Mouse (Mus musculus) G1E (cell line): ENCODE data around the gene Rpgrip1.

ENCODE experiments used
- CTCF ChIP-seq: IDR thresholded peaks from 2 replicates; pipeline ENCODE4 v1.5.1; 2012; ENCODE audit warnings: low read depth, low read length, inconsistent platforms, mixed read lengths
- POLR2AphosphoS5 ChIP-seq: IDR thresholded peaks from 2 replicates; pipeline ENCODE4 v1.6.1; 2012; ENCODE audit warnings: low read depth, low read length, inconsistent platforms; ENCODE audit not compliant: insufficient replicate concordance

DNA sequence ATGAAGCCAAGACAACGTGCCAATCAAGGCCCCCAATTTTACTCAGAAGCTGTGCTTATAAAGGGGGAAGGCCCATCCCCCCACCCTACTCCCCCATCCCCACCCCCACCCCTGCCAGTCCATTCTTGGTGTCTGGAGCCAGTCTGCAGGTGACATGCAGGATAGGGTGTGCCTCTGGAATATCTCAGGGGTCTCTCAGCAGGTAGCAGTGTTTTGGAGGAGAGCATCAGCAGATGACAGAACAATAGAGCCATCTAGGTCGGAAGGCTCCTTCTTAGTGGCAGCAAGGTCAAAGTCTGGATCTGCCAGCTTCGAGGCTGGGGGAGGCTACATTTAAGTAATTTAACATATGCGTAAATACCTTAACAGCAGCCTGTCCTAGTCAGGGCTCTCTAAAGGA is 44.4 kb upstream of the Rpgrip1 start:
- TF ChIP-seq CTCF = no peak
- TF ChIP-seq POLR2AphosphoS5 = no peak
